Mouse (Mus musculus) lung, postnatal 0 days (tissue): ENCODE data around the gene Dhx38. TPM values are rescaled to one million over a fixed set of nuclear protein-coding genes. Genes with fewer than 3 reads are reported as not detected.
A peak's percentile ranks its signal among the peaks of the same experiment; 100 is the strongest.

Experiments
- ATAC-seq: fragments of 200-750 bp; cut with Nextera tagmentation; 2 replicates; pipeline ENCODE4 v1.8.0; 2017; ENCODE audit warnings: moderate library complexity
- DNase-seq: peaks from one replicate; pipeline ENCODE4 v3.0.0-alpha.2; 2016; ENCODE audit warnings: low spot score
- H3K27ac ChIP-seq: fragments of 300-500 bp; sonication (generic); 2 replicates; pipeline ENCODE4 v1.5.1; 2014; ENCODE audit warnings: antibody characterized with exemption, mild to moderate bottlenecking, low read length, mixed read lengths
- H3K27me3 ChIP-seq: fragments of 300-500 bp; sonication (generic); replicated peaks from 2 replicates; pipeline ENCODE4 v1.6.1; 2014; ENCODE audit warnings: low read length, mixed read lengths; ENCODE audit not compliant: insufficient read depth
- H3K36me3 ChIP-seq: fragments of 300-500 bp; sonication (generic); 2 replicates; pipeline ENCODE4 v1.6.1; 2014; ENCODE audit warnings: low read length, mixed read lengths; ENCODE audit not compliant: insufficient read depth
- H3K4me1 ChIP-seq: fragments of 300-500 bp; sonication (generic); 2 replicates; pipeline ENCODE4 v1.6.1; 2014; ENCODE audit warnings: antibody characterized with exemption, low read depth, low read length, mixed read lengths; ENCODE audit not compliant: insufficient read depth
- H3K4me2 ChIP-seq: fragments of 300-500 bp; sonication (generic); replicated peaks from 2 replicates; pipeline ENCODE4 v1.6.1; 2014; ENCODE audit warnings: low read depth, mild to moderate bottlenecking, low read length, moderate library complexity, mixed read lengths
- H3K4me3 ChIP-seq: fragments of 300-500 bp; sonication (generic); 2 replicates; pipeline ENCODE4 v1.5.1; 2014; ENCODE audit warnings: low read depth, low read length
- H3K9ac ChIP-seq: fragments of 300-500 bp; sonication (generic); replicated peaks from 2 replicates; pipeline ENCODE4 v1.6.1; 2014; ENCODE audit warnings: low read depth, mild to moderate bottlenecking
- H3K9me3 ChIP-seq: fragments of 300-500 bp; sonication (generic); 2 replicates; pipeline ENCODE4 v1.6.1; 2016; ENCODE audit warnings: low read length, mixed read lengths
- CTCF ChIP-seq: IDR thresholded peaks from 2 replicates; pipeline ENCODE4 v1.5.1; 2016; ENCODE audit warnings: antibody characterized with exemption, mild to moderate bottlenecking
- EP300 ChIP-seq: IDR thresholded peaks from 2 replicates; pipeline ENCODE4 v1.6.1; 2016; ENCODE audit warnings: antibody characterized with exemption, mild to moderate bottlenecking, control low read depth
- WGBS: fragments of 180-500 bp; shearing (Covaris S2); extraction: QIAGEN DNeasy Blood & Tissue Kit; methylation state at CpG from one replicate; pipeline ENCODE4 v1.1.7; 2014; 5-methylcytosine and 5-hydroxymethylcytosine counted together
- polyA plus RNA-seq: library from polyadenylated mRNA; unstranded; fragments of >200 nt; fragmentation: Nextera tagmentation; extraction: Ambion mirVana; gene quantifications from 2 replicates; pipeline ENCODE4 v1.2.1, GENCODE M21; 2015

The Dhx38 gene
- polyA plus RNA-seq, 1 experiment from 2014 or later, result 12.7 TPM

DNA sequence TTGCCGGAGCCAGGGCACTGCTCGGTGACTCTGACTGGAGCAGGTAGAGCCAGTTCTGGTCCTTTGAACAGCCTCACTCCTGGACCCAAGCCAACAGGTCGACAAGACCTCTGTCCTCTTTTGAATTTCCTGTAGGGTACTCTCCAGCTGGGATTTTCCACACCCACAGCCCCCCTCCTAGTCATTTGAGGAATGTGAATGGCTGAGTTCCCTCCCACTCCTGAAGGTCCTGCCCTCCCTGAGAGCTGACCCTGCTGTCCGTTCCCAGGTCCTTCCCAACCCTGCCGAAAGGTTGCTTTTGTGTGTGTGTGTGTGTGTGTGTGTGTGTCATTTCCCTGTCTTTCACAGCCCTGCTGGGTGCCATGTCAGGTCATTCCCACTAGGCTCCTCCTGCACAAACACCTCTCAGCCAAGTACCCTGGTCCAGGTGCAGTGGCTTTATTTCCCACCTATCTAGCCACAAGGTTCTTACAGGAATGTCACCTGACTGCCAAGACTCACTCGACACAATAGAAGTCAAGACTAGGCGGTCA, 21.4 kb upstream of the Dhx38 start:
- ATAC-seq (peak; percentile 87), DNase-seq (peak; percentile 88)
- WGBS, result 43% methylated on average over 7 of the region's 7 CpGs
- no peaks in the 10 kb centered on the region for H3K9me3 ChIP-seq
- peak overlapping the region; percentile 64 for H3K27ac ChIP-seq
- no peaks in the 10 kb centered on the region for H3K27me3 ChIP-seq
- no peak overlapping the region for H3K4me3 ChIP-seq
- H3K4me2 ChIP-seq, result no peak overlapping the region
- H3K4me1 ChIP-seq, result no peaks in the 10 kb centered on the region
- H3K9ac ChIP-seq, result no peak overlapping the region
- TF ChIP-seq EP300 (peak; percentile 48), CTCF (no peak)
- no peaks in the 10 kb centered on the region for H3K36me3 ChIP-seq

DNA sequence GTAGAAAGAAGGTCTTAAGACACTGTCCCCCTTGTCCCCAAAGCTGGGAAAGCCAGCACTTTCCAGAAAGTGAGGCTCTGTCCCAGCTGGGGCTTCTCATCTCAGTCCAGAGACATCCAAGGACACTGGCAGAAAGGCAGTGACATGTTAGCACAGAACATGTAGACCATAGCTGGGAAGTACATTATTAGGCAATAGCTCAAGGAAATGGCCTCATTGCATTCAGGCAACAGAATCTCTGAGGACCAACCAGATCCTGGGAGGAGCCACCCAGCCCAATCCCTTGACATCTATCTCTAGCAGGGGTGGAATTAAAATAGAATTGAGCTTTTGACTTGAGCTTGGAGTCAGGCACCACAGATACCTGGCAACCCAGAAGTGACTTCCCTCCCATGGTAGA, 20.0 kb upstream of the Dhx38 start:
- Histone ChIP-seq H3K9me3 (no peaks in the 10 kb centered on the region), H3K4me2 (no peak overlapping the region), H3K9ac (no peak overlapping the region), H3K27me3 (no peaks in the 10 kb centered on the region), H3K4me3 (no peak overlapping the region), H3K36me3 (no peaks in the 10 kb centered on the region), H3K4me1 (no peaks in the 10 kb centered on the region), H3K27ac (peak overlapping the region; percentile 48)
- DNase-seq (peak; percentile 79), ATAC-seq (peak; percentile 32; the same call in 1 of the 2 replicates)
- TF ChIP-seq EP300, result peak; percentile 59; the same call in 1 of the 2 replicates
- TF ChIP-seq CTCF, result no peak

GRCm38 (mm10) chr8:109584830-109585229, 19.2 kb upstream of the Dhx38 start:
- no peak for DNase-seq
- Histone ChIP-seq H3K9me3 (no peaks in the 10 kb centered on the region), H3K36me3 (no peaks in the 10 kb centered on the region), H3K4me2 (no peak overlapping the region), H3K27ac (peak overlapping the region; percentile 48), H3K4me1 (no peaks in the 10 kb centered on the region), H3K27me3 (no peaks in the 10 kb centered on the region), H3K9ac (no peak overlapping the region), H3K4me3 (no peak overlapping the region)
- WGBS, result 63% methylated on average over 3 of the region's 3 CpGs
- no peak for TF ChIP-seq EP300
- ATAC-seq, result no peak

DNA sequence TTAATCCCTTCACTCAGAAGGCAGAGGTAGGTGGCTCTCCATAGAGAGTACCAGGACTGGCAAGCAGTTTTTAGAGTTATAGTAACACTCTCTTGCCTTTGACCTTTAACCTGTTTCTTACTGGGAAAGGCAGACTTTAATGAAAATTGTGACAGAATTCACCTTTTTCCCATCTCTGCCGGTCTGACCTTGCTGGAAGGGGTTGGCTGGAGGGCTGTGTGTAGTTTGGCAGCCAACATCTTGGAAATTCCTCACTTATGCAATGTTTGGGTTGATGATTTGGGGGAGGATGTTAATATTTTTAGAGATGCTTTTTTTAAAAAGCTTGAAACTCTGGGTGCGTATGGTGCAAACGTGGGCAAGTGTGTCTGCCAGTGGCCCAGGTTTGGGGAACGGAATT, 18.6 kb upstream of the Dhx38 start:
- TF ChIP-seq EP300, result no peak
- TF ChIP-seq CTCF, result no peak
- no peaks in the 10 kb centered on the region for H3K27me3 ChIP-seq
- H3K4me2 ChIP-seq, result no peak overlapping the region
- H3K9ac ChIP-seq, result no peak overlapping the region
- no peaks in the 10 kb centered on the region for H3K4me1 ChIP-seq
- no peaks in the 10 kb centered on the region for H3K36me3 ChIP-seq
- H3K27ac ChIP-seq, result peak overlapping the region; percentile 48; the same call in 1 of the 2 replicates
- H3K4me3 ChIP-seq, result no peak overlapping the region
- no peaks in the 10 kb centered on the region for H3K9me3 ChIP-seq
- DNase-seq (no peak), ATAC-seq (no peak)
- WGBS, result 68% methylated on average over 4 of the region's 4 CpGs

- H3K27me3 ChIP-seq, result no peaks in the 10 kb centered on the region
- H3K27ac ChIP-seq, result peak within 1 kb of the TSS; percentile 75
- peak within 1 kb of the TSS; percentile 8 for H3K4me2 ChIP-seq
- H3K4me1 ChIP-seq, result no peaks in the 10 kb centered on the region
- WGBS, result 37% methylated on average over 8 of the region's 8 CpGs
- peak within 1 kb of the TSS; percentile 16; the same call in 1 of the 2 replicates for H3K4me3 ChIP-seq
- TF ChIP-seq CTCF (no peak), EP300 (peak; percentile 62)
- H3K9ac ChIP-seq, result no peak within 1 kb of the TSS
- no peaks in the 10 kb centered on the region for H3K36me3 ChIP-seq
- ATAC-seq (peak; percentile 82), DNase-seq (peak; percentile 90)
- H3K9me3 ChIP-seq, result no peaks in the 10 kb centered on the region
These were observed 13.2 kb upstream of the Dhx38 start, which contains the start of gene Hp for GRCm38 (mm10) chr8:109578900-109579301. Gene Hp, minus strand, starts transcription at chr8:109579172.

GRCm38 (mm10) chr8:109576311-109576710, 10.7 kb upstream of the Dhx38 start:
- Histone ChIP-seq H3K36me3 (0 out of 2 replicates have a peak, but pooled peaks cover 4% of the 10 kb centered on the region), H3K27ac (no peak overlapping the region), H3K9ac (no peak overlapping the region), H3K4me2 (no peak overlapping the region), H3K4me1 (no peaks in the 10 kb centered on the region), H3K4me3 (no peak overlapping the region), H3K9me3 (no peaks in the 10 kb centered on the region), H3K27me3 (no peaks in the 10 kb centered on the region)
- TF ChIP-seq EP300, result no peak
- no peak for TF ChIP-seq CTCF
- 64% methylated on average over 4 of the region's 4 CpGs for WGBS
- ATAC-seq, result no peak
- no peak for DNase-seq

DNA sequence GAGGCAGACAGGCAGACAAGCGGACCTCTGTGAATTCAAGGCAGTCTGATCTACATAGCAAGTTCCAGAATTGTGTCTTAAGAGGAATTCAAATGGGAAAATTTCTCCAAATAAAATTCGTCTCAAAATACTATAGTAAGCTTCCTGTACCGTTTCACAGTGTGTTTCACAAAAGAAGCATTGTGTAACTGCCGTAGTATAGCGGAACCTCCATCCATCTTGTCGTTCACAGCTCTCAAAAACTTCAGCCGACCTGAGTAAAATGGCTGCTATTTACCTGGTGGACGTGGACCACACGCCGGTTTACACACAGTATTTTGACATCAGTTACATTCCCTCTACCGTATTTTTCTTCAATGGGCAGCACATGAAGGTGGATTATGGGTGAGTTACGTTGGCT, 5.5 kb upstream of the Dhx38 start:
- H3K4me3 ChIP-seq, result no peak overlapping the region
- H3K36me3 ChIP-seq, result 0 out of 2 replicates have a peak, but pooled peaks cover 7% of the 10 kb centered on the region
- no peaks in the 10 kb centered on the region; the same call in 1 of the 2 replicates for H3K4me1 ChIP-seq
- no peaks in the 10 kb centered on the region for H3K27me3 ChIP-seq
- TF ChIP-seq EP300 (no peak), CTCF (no peak)
- ATAC-seq (no peak), DNase-seq (no peak)
- H3K27ac ChIP-seq, result no peak overlapping the region
- H3K4me2 ChIP-seq, result no peak overlapping the region
- H3K9me3 ChIP-seq, result no peaks in the 10 kb centered on the region
- 76% methylated on average over 12 of the region's 12 CpGs for WGBS
- H3K9ac ChIP-seq, result no peak overlapping the region
